Mouse (Mus musculus) intestine, embryonic 14.5 days (tissue): Measurements from ENCODE around the gene Srsf2. TPM values are rescaled to one million over a fixed set of nuclear protein-coding genes. Genes with fewer than 3 reads are reported as not detected.

Source experiments
- ATAC-seq: fragments of 200-750 bp; cut with Nextera tagmentation; replicated peaks from 2 replicates; pipeline ENCODE4 v1.8.0; 2017; ENCODE audit warnings: low read depth, moderate number of reproducible peaks, moderate TSS enrichment, moderate library complexity; ENCODE audit not compliant: low FRiP score, low TSS enrichment
- DNase-seq: peaks from one replicate; pipeline ENCODE4 v3.0.0-alpha.2; 2018; ENCODE audit warnings: low spot score
- H3K27ac ChIP-seq: fragments of 300-500 bp; sonication (generic); 2 replicates; pipeline ENCODE4 v1.5.1; 2014; ENCODE audit warnings: low read depth, mild to moderate bottlenecking, control low read depth
- H3K27me3 ChIP-seq: fragments of 300-500 bp; sonication (generic); replicated peaks from 2 replicates; pipeline ENCODE4 v1.6.1; 2014; ENCODE audit warnings: low read length, control low read depth; ENCODE audit not compliant: control insufficient read depth, insufficient read depth
- H3K36me3 ChIP-seq: fragments of 300-500 bp; sonication (generic); 2 replicates; pipeline ENCODE4 v1.6.1; 2014; ENCODE audit warnings: low read length, control low read depth; ENCODE audit not compliant: control insufficient read depth, insufficient read depth
- H3K4me1 ChIP-seq: fragments of 300-500 bp; sonication (generic); replicated peaks from 2 replicates; pipeline ENCODE4 v1.6.1; 2014; ENCODE audit warnings: low read length, control low read depth, mixed read lengths; ENCODE audit not compliant: control insufficient read depth, insufficient read depth
- H3K4me2 ChIP-seq: fragments of 300-500 bp; sonication (generic); 2 replicates; pipeline ENCODE4 v1.6.1; 2014; ENCODE audit warnings: low read length
- H3K4me3 ChIP-seq: fragments of 300-500 bp; sonication (generic); 2 replicates; pipeline ENCODE4 v1.5.1; 2014; ENCODE audit warnings: low read depth, low read length, control low read depth, mixed read lengths
- H3K9ac ChIP-seq: fragments of 300-500 bp; sonication (generic); 2 replicates; pipeline ENCODE4 v1.6.1; 2014; ENCODE audit warnings: mild to moderate bottlenecking, low read length
- H3K9me3 ChIP-seq: fragments of 300-500 bp; sonication (generic); 2 replicates; pipeline ENCODE4 v1.6.1; 2016; ENCODE audit warnings: low read length, control low read depth; ENCODE audit not compliant: control insufficient read depth
- WGBS: fragments of 180-500 bp; shearing (Covaris S2); extraction: QIAGEN DNeasy Blood & Tissue Kit; methylation state at CpG from one replicate; pipeline ENCODE4 v1.1.7; 2014; 5-methylcytosine and 5-hydroxymethylcytosine counted together
- polyA plus RNA-seq: library from polyadenylated mRNA; unstranded; fragments of >200 nt; fragmentation: Nextera tagmentation; extraction: Ambion mirVana; gene quantifications from 2 replicates; pipeline ENCODE4 v1.2.1, GENCODE M21; 2014

The Srsf2 gene
- polyA plus RNA-seq, 1 experiment from 2014 or later = 855 TPM

DNA sequence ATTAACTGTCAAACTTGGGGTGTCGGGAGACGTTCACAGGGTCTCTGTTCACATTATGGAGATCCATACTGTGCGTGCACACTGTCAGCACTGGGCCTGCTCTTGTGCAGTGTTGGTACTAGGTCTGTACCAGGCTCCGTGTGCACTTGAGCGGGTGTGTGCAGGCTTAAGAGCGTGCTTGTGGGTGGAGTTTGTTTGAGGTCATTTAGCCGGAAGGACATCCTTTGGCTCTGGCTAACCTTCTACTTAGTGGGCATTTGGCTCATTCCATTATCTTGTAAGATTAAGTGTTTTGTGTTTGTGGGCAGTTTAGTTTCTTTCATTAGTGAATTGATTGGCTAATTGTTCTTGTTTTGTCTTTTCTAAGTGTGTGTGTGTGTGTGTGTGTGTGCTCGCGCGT is 29.6 kb upstream of the Srsf2 start:
- Histone ChIP-seq H3K9me3 (no peaks in the 10 kb centered on the region), H3K4me2 (no peak overlapping the region), H3K9ac (no peak overlapping the region), H3K4me3 (no peak overlapping the region), H3K36me3 (no peaks in the 10 kb centered on the region), H3K27ac (no peak overlapping the region), H3K27me3 (no peaks in the 10 kb centered on the region), H3K4me1 (peaks cover 4% of the 10 kb centered on the region; the same call in 1 of the 2 replicates)
- WGBS = 74% methylated on average over 10 of the region's 10 CpGs
- no peak for ATAC-seq
- DNase-seq = no peak

DNA sequence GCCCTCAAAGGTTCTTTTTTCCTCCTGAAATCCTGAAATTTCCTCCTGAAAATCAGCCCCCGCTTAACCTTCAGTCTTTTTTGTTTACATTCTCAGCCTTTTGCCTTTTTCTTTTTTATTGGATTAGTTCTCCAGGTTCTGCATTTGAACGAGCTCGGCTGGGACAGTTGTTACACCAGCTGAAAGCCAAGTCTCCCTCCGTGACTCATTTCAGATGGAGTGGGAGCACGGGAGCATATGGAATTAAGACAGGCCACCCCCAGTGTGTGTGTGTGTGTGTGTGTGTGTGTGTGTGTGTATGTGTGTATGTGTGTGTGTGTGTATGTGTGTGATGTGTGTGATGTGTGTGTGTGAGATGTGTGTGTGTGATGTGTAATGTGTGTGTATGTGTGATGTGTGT is 28.5 kb upstream of the Srsf2 start:
- 59% methylated on average over 5 of the region's 5 CpGs for WGBS
- no peak for DNase-seq
- Histone ChIP-seq H3K9me3 (no peaks in the 10 kb centered on the region), H3K27ac (no peak overlapping the region), H3K4me3 (no peak overlapping the region), H3K4me2 (no peak overlapping the region), H3K4me1 (peaks cover 4% of the 10 kb centered on the region; the same call in 1 of the 2 replicates), H3K36me3 (no peaks in the 10 kb centered on the region), H3K9ac (no peak overlapping the region), H3K27me3 (no peaks in the 10 kb centered on the region)
- no peak for ATAC-seq

DNA sequence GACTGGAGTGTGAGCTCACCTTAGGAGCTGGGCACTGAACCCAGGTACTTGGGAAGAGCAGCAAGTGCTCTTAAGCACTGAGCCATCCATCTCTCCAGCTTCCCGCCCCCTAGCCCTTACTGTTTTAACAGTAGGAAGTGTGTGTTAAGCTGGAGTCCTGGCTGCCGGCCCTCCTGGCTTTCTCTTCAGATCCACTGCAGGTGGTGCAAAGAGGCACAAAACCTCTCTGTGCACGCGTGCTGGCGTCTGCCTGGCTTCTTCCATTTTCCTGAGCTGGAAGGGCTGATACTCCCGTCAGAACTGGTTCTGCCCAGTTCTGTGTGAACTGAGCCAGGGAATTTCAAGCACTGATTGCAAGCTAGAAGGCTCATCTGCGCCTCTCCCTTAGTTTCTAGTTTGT is 27.9 kb upstream of the Srsf2 start:
- H3K9ac ChIP-seq = no peak overlapping the region
- no peak overlapping the region for H3K4me2 ChIP-seq
- no peak overlapping the region for H3K4me3 ChIP-seq
- DNase-seq (no peak), ATAC-seq (no peak)
- peaks cover 4% of the 10 kb centered on the region; the same call in 1 of the 2 replicates for H3K4me1 ChIP-seq
- H3K9me3 ChIP-seq = no peaks in the 10 kb centered on the region
- H3K27me3 ChIP-seq = no peaks in the 10 kb centered on the region
- no peak overlapping the region for H3K27ac ChIP-seq
- H3K36me3 ChIP-seq = 0 out of 2 replicates have a peak, but pooled peaks cover under 1% of the 10 kb centered on the region
- WGBS = 59% methylated on average over 7 of the region's 7 CpGs

DNA sequence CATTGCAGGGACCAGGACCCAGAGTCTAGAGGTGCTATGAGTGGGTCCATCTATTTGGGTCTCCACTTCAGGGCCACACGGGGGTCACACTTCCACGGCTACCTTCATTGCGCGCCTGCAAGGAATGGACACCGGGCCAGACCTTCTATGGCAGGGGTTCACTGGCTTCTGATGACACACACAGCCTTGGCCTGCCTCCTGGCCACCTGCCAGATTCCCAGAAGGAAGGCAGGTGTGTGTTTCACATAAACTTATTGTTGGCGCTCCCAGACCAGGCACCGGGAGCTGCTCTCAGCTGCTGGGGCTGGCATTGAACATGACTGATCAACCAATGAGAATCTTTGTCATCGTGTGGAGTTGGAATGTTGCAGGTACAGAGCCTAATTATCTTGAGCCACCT is 25.6 kb upstream of the Srsf2 start:
- no peak for ATAC-seq
- no peak overlapping the region for H3K4me3 ChIP-seq

DNA sequence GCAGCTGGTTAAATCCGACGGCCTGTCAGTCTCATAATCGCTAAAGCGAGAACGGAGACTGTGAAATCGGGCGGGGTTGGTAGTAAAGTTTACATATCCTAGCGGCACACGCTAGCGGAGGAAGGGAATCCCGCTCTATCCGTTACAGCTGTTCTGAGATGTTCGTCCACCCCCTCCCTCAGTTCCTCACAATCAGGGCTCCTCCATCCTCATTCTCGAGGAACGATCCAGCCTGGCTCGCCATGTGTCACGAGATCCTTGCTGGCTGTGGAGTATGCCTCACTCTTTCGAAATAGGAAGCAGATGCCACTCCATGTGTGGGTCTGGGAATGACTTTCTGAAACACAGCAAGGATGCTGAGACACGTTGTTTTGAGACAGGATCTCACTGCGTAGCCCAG is 21.1 kb upstream of the Srsf2 start:
- Histone ChIP-seq H3K9ac (no peak overlapping the region), H3K27ac (no peak overlapping the region), H3K9me3 (no peaks in the 10 kb centered on the region), H3K36me3 (peaks cover 51% of the 10 kb centered on the region), H3K27me3 (no peaks in the 10 kb centered on the region), H3K4me3 (no peak overlapping the region), H3K4me1 (no peaks in the 10 kb centered on the region), H3K4me2 (no peak overlapping the region)
- WGBS = 92% methylated on average over 20 of the region's 20 CpGs
- no peak for ATAC-seq
- no peak for DNase-seq

More for the DNA sequence above, 25.6 kb upstream of the Srsf2 start:
- WGBS = 78% methylated on average over 8 of the region's 8 CpGs
- DNase-seq = no peak
- H3K4me1 ChIP-seq = no peaks in the 10 kb centered on the region
- no peaks in the 10 kb centered on the region for H3K9me3 ChIP-seq
- no peak overlapping the region for H3K27ac ChIP-seq
- H3K27me3 ChIP-seq = no peaks in the 10 kb centered on the region
- no peak overlapping the region for H3K4me2 ChIP-seq
- no peak overlapping the region for H3K9ac ChIP-seq
- H3K36me3 ChIP-seq = peaks cover 16% of the 10 kb centered on the region

DNA sequence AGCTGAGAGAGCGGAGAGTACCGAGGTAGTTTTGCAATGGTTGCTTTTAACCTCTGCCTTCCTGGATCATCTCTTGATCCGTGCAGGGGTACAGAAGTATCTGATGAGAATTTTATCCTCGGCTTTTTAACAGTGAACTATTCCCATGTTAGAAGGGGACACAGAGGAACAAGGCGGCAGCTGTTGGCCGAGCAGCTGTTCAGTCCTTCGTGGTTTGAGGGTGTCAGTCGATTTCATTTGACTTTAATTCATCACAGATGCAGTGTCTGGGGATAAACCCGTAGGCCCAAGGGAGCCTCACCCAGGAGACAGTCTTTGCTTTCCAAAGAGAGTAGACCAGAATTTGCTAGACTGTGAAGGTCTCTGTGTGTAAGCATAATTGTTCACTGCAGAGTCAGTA is 18.6 kb upstream of the Srsf2 start:
- whole genome bisulfite sequencing = 91% methylated on average over 9 of the region's 9 CpGs
- DNase-seq (no peak), ATAC-seq (no peak)
- H3K27me3 ChIP-seq = no peaks in the 10 kb centered on the region
- H3K4me1 ChIP-seq = no peaks in the 10 kb centered on the region
- no peak overlapping the region for H3K4me2 ChIP-seq
- H3K4me3 ChIP-seq = no peak overlapping the region
- H3K9ac ChIP-seq = no peak overlapping the region
- peaks cover 61% of the 10 kb centered on the region for H3K36me3 ChIP-seq
- no peak overlapping the region for H3K27ac ChIP-seq
- no peaks in the 10 kb centered on the region for H3K9me3 ChIP-seq

DNA sequence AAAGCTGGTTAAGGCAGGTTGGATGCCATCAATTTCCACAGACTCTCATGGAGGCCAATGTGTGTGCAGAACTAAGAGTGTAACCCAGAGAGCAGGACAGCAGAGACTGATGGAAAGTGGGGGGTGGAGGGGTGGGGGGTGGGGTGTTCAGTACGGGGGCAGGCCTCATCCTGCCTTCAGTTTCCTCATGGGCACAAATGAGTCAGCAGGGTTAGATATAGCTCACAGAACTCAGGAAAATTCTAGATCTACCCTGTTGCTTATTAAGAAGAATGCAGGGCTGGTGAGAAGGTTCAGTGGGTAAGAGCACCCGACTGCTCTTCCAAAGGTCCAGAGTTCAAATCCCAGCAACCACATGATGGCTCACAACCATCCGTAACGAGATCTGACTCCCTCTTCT is 16.7 kb upstream of the Srsf2 start:
- peaks cover 75% of the 10 kb centered on the region for H3K36me3 ChIP-seq
- H3K9ac ChIP-seq = no peak overlapping the region
- H3K27me3 ChIP-seq = no peaks in the 10 kb centered on the region
- H3K27ac ChIP-seq = no peak overlapping the region
- WGBS = 84% methylated on average over 4 of the region's 4 CpGs
- H3K4me1 ChIP-seq = no peaks in the 10 kb centered on the region
- no peak for DNase-seq
- no peak overlapping the region for H3K4me3 ChIP-seq
- no peaks in the 10 kb centered on the region for H3K9me3 ChIP-seq
- no peak overlapping the region for H3K4me2 ChIP-seq
- no peak for ATAC-seq

DNA sequence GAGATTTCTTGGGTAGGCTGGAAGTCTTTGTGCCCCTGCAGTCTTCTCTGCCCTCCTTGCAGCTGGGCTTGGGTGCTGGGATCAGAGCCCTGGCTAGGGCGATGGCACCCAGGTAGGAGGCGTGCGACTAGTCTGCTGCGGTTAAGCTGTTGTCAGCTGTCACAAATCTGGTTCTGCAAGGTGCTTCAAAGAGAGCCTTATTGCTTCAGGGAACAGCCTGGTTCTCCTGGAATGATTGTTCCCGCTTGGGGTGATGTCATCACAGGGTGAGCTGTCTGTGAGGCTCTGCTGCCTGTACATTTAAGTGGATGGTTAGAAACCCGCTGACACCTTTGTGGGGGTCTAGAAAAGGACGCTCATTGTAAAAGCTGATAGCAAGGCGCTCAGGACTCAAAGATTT is 16.3 kb upstream of the Srsf2 start:
- no peak for DNase-seq
- H3K4me1 ChIP-seq = no peaks in the 10 kb centered on the region
- no peak overlapping the region for H3K4me2 ChIP-seq
- no peak for ATAC-seq
- no peak overlapping the region for H3K9ac ChIP-seq
- no peaks in the 10 kb centered on the region for H3K9me3 ChIP-seq
- peaks cover 75% of the 10 kb centered on the region for H3K36me3 ChIP-seq
- no peak overlapping the region for H3K4me3 ChIP-seq
- WGBS = 83% methylated on average over 8 of the region's 8 CpGs
- no peak overlapping the region for H3K27ac ChIP-seq
- no peaks in the 10 kb centered on the region for H3K27me3 ChIP-seq

DNA sequence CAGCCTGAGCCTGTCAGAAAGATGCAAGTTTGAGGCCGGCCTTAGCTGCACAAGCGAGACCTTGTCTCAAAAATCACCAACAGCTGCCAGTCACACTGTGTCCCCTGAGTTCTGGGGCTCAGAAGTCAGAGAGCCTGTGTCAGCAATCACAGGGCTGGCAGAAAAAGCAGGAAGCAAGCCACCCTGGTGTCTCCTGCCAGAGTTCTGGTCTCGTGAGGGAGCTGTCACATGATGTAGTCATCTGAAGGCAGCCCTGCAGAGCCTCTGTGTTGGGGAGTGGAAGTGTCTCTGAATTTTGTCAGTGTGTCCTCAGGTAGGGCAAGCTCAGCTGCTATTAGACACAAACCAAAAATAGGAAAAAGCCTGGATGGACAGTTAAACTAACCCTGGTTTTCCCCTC is 15.2 kb upstream of the Srsf2 start:
- Histone ChIP-seq H3K27ac (no peak overlapping the region), H3K4me1 (no peaks in the 10 kb centered on the region), H3K36me3 (peaks cover 74% of the 10 kb centered on the region), H3K9me3 (no peaks in the 10 kb centered on the region), H3K4me3 (no peak overlapping the region), H3K4me2 (no peak overlapping the region), H3K27me3 (no peaks in the 10 kb centered on the region), H3K9ac (no peak overlapping the region)
- ATAC-seq (no peak), DNase-seq (no peak)
- WGBS = 81% methylated on average over 3 of the region's 3 CpGs
